Mouse (Mus musculus) left cerebral cortex, adult 8-10 months (tissue): ENCODE measurements around the gene Prnp. TPM values are rescaled to one million over a fixed set of nuclear protein-coding genes. Genes with fewer than 3 reads are reported as not detected.

Source experiments
- DNase-seq, 2 experiments: peaks; one replicate each; pipeline ENCODE4 v3.0.0; 2022; ENCODE audit warnings: low spot score in 2 of 2
- total RNA-seq, 4 experiments: library from RNA; stranded (reverse); gene quantifications; 2 replicates each; pipeline ENCODE4 v1.2.4; 2022

Gene Prnp
- total RNA-seq, 4 experiments from 2014 or later = 819 to 855 (median 835) TPM

DNA sequence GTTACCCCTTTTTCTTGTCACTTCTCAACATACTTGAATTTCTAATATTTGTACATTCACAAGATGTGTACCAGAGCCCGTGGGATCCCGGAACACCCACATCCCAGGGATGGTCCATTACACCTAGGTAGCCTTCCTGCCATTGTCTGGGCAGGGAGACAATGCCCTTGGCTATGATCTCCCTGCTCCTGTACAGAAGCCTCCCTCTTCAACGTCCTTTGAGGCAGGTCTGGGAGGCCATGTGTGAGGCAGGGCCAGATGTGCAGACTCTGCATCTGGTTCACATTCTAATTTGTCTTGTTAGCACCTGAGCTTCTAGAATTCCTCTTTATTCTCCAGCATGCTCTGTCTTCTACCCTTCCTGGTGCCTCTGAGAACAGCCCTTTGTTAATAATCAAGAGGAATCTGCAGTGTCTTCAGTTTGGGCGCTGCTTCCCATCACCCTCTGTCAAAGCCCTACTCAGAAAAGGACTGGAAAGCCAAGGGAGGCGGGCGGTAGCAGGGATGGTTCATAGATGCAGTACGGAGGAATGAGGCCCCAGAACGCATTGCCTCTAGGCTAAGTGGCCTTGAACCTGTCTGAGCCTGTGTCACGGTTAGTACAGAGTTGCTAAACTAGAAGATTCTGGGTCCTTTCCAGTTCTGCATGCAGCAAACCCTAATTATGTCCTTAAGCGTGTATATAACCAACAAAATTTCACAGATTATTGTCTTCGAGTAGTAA is 39.4 kb downstream of the Prnp start:
- no peak for DNase-seq

DNA sequence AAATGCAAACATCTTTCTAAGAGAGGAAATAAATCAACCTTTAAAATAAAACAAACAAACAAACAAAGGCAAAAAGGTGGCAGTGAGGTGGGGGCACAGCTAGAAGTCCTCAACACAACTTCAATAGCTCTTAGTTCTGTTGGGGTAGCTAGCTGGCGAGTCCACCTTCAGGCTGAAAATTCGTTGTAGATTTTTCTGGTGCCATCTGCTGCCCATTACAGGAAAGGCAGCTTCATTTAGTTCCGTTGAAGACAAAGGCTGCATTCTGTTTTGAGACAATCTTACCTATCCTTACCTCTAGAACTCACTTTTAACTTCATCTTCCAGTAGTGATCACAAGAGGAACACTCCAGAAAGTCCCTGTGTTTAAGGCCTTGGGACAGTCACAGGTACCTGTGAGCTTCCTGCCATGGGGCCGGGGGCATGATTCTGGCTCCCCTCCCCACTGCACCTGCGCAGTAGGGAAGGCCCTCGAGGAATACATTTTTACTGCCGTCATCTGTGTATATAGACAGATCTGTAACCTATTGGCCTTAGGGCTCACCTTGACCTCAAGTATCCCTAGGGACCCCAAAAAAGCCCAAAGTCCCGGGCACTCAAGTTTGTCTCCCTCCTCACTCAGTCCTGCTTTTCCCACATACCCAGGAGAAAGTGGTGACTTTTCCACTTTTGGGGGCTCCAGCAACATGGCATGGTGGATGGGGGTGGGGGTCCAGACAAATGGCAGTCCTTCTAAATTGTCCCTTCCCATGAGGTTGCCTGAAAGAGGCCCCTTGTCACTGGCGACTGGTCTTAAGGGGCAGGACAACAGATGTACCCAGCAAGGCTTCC is 40.3 kb downstream of the Prnp start:
- no peak for DNase-seq

DNA sequence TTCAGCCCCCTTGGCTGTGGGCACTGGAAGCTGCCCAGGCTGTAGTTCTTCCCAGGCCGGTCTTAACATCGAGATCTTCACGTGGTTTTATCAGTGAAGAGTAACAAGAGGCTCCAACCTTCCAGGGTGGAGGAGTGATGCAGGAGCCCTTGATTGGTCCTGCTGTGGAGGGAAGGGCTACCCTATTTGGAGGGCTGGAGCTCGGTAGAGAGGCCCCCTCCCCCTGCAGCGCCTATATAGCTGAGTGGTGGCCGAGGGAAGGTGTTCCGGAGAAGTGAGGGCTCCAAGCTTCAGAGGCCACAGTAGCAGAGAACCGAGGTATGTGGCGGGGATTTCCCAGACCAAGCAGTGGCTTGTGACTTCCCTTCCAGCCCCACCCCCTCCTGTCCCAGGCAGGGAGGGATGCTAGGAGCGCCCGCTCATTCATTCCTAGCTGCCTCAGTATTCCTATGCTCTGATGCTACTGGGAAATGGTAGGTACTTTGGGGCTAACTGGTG is 40.9 kb downstream of the Prnp start, which contains the start of gene Prnd:
Gene Prnd, plus strand, starts transcription at position 264 of the 498 bp plus-strand sequence.
- no peak for DNase-seq

DNA sequence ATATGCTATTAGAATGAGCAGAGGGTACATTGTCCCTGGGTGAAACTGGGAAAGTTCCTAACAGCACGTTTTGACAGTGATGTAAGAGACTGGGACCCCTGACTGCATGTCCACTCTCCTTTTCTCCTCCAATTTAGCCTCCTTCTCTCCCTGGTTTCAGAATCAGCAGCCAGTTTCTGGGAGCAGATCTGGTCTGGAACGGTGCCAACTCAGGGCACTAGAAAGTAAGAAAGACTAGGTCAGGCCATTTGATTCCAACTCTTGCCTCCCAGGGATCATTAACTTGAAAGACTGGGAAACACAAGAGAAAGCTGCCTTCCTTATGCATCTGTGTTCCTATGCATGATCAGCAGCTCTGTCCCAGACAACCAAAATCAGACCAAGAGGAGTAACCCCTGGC is 42.7 kb downstream of the Prnp start:
- no peak for DNase-seq

DNA sequence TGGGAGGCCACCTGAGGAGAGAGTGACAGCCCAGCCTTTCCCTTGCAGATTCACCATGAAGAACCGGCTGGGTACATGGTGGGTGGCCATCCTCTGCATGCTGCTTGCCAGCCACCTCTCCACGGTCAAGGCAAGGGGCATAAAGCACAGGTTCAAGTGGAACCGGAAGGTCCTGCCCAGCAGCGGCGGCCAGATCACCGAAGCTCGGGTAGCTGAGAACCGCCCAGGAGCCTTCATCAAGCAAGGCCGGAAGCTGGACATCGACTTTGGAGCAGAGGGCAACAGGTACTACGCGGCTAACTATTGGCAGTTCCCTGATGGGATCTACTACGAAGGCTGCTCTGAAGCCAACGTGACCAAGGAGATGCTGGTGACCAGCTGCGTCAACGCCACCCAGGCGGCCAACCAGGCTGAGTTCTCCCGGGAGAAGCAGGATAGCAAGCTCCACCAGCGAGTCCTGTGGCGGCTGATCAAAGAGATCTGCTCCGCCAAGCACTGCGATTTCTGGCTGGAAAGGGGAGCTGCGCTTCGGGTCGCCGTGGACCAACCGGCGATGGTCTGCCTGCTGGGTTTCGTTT is 43.3 kb downstream of the Prnp start:
- DNase-seq = no peak

DNA sequence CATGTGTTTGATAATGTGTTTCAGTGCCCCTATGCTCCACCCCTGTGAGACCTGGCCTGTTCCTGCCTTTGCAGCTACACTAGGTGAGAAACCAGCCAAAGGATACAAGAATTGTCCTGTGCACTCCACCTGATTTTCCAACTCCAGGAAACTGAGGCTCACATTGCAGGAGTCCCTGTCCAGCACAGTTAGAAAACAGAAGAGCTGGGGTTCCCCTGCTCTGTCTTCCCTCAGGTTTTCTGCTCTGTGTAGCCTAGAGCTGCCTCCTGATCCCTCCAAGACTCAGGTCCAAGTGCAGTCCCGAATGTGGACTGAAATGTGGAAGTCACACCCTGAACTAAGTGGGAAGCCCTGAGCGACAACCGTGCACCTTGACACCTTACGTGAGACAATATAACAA is 44.0 kb downstream of the Prnp start:
- no peak for DNase-seq

DNA sequence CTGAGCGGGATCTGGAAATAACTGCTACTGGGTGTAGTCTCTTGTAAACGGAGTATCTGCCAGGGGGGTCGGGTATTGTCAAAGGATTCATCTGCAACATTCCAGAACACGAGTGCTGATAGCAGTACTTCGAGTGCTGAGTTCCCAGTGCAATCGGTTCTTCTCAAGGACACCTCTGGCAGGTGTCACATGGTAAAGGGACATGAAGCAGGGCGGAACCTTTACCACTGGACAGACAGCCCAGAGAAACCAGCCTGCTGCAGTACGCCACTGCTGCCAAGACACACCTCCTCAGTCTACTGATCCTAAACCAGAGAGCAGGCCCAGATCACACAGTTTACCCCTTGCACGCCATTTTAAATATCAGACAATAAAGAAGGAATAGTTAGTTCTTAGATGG is 45.1 kb downstream of the Prnp start:
- no peak for DNase-seq

DNA sequence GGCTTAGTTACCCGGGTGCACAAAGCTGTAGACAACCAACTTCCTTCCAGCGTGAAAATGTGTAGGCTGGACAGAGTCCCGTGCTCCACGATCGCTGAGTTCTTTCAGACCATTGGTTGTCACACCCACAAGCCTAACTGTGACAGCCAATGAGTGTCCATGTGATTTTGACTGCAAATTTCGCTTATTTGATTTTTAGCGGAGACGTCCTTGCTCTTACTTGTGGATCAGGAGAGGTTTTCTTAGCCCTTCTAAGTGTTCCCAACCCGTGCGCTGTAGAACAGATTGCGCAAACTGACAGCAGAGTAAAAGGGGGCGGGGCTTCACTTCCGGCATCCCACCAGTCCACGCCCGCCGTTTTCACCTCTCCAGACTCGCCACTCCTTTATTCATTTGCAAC is 45.5 kb downstream of the Prnp start:
- DNase-seq = no peak

DNA sequence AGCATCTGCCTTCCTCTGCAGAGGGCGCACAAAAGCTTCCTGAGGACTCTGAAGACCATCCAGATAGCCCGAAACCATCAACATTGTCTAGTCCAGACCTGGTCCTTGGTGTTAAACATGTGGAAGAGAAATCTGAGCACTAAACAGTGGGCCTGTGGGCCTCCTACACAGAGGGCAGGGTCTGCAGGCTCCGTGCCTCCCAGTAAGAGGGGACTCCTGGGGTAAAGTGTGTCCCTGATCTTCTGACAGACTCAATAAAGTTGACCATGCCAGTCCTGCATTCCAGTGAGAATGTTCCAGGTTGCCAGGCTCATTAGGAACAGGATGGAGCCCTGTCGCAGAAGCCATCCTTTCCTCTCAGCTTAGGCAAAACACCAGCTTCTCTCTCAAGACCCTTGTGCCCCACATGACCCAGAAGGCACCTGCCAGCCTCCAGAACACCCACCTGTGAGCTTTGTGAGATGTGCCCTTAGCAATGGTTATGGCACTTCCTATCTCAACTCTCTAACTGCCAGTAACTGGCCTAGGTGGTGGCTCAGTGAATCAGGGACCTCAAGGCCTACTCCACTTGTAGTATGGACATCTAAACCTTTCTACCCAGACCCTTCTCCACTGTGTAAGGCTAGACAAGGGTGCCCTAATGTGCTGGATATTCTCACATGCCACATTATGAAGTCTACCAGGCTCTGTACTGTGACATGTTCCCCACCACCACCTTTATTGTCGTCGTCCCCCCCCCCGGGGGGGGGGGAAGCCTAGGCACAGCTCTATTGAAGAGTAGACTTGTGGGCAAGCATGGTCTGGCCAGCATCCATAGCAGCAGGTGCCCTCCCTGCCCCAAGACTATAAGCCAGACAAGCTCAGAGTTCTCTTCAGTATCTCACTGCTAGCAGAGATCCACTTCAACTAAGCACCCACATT is 46.9 kb downstream of the Prnp start:
- no peak for DNase-seq

DNA sequence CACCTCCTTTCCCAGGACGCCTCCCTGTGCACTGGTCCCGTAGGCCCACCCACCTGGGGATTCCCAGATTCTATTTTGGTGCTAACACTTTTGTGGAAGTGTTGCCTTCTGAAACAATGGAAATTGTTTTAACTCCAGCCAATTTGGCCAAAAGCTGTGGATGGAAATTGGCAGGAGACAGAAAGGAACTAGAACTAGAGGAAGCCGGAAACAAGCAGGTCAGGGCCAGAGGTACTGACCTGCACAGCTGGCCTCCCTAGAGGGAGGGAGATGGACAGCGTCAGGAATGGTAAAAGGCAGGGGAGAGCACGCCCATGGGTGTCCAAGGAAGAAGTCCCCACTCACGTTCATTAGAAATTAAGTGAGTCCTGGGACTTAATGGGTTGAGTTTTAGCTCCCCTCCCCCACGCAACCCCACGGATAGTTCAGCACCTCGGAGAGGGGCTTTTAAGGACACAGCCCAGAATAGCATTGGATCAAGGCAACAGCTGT is 48.0 kb downstream of the Prnp start:
- DNase-seq = no peak

DNA sequence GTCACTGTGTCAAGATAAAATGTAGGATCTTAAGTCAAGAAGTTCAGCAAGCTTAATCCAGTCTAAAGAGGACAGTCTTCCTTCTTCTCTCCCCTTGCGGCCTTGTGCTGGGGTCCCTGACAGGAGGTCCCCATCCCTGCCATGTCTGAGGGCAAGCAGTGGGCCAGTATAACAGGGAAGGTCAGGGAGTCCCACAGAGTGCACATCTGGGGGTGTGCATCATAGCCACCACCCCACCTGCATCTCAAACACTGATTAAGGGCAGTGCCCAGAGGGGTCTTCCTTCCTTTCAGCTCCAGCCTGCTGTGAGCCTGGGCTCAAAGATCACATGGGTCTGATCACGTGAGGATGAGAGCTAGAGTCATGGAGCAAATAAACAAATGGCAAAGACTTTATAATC is 51.9 kb downstream of the Prnp start:
- DNase-seq = no peak

DNA sequence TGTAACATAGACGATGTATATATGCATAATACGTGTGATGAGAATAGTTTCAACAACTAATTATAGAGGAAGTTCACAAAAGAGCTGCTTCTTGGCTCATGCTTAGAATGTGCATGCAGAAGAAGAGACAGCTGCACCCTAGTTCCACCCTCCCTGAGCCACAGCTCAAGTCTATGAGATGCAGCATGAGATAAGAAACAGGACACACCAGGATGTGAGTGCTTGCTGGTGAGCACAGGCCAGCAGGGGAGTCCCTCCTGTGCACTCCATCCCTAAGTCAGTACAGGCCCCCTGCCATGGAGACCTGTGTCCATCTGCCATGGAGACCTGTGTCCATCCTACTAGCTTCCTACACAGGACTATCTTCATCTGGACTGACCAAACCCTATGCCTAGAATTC is 60.9 kb downstream of the Prnp start:
- DNase-seq = no peak

DNA sequence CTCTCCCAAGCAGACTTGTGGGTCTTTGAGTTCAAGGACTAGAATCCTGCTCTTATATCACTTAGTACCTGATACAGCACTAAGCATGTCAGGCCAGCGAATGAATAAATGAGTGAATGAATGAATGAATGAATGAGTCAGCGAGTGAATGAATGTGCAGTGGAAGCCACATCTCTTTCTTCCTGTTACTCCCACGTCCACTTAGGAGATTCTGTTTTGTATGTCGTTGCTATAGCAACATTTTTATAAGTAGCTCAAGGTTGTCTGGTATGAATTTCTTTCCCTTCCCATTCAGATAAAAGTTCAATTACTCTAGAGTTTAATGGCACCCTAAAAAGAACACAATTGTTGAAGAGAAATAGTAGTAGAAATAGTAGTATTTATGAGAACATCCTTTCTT is 61.4 kb downstream of the Prnp start:
- no peak for DNase-seq

DNA sequence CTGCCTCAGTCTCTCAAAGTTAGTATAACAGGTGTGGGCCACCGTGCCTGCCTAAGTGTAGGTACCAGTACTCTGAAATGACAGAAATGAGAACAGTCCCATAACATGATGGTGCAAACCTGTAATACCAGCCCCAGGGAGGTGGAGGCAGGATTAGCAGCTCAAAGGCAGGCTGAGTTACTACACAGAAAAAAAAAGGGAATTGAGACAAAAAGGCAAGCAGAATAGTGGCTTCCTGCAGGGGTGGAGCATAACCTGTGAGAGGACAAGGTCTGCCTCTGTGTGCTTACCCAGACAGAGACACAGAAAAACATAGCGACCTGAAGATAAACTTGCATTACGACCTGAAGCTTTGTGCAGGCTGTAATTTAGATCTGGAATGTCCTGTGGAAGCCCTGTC is 66.9 kb downstream of the Prnp start:
- DNase-seq = no peak

DNA sequence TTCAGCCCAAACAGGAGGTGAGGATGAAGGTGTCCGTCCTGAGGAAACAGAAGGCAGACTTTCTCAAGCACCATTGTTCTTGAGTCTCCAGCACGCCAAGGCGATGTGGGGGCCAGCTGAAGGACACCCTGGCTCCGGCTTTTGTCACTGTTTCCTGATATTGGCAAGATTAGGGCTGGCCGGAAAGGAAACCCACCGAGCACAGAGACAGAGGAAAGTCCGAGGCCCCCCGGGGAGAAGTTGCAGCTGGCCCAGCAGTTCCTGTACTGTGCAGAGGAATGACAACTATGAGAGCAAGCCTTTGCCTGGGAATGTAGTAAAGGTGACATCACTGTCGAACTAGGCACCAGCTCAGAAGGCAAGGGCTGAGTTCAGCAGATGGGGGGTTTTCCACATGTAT is 71.1 kb downstream of the Prnp start:
- DNase-seq = no peak

DNA sequence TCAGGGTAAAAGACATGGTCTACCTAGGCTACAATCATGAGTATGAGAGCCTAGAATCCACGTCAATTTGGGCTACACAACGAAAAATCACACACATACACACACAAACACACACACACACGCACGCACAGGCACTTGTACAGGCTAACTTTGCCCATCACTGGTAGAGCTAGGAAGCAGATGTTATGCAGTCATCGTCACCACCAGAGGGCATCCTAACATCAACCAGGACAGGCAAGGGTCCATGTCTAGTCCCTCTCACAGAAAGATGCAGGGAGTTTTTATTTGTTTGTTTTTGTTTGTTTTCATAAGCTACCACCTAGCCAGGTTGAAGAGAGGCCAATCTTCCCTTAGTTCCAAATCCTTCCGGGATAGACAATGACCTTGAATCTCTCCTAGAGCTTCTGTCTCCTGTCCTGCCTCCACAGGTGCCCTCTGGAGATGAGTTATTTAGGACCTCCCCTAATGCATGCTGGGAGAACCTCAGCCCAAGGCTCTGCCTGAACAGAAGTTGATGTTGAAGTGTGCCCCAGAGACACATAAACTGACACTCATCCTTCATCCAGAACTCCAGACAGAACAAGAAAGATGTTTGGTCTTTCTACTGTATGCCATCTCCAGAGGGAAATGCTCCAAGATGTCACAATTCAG is 72.9 kb downstream of the Prnp start:
- DNase-seq = no peak

DNA sequence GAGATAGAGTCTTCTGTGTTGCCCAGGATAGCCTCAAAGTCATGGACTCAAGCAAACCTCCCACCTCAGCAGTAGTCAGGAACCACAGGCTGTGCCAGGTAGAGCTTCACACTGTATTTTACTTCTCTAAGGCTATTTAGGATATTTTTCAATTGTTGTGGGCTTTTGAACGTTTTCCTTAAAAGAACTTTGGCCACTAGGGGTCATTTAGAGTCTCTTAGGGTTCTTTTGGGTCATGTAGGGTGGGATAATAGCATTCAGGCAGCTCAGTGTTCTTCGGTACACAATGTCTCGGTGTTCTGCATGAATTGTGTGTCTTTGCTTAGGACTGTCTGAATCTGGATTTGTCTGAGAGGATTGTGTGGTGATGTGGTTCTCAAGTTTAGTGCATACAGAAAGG is 78.2 kb downstream of the Prnp start:
- no peak for DNase-seq
